Comparison of ENCODE assay signal across 24 mouse cellular contexts in genomic region chr11:98369337-98369736, GRCm38 (mm10). TPM values are rescaled to one million over a fixed set of nuclear protein-coding genes. Genes with fewer than 3 reads are reported as not detected.
DNase-seq lines count a peak whose midpoint lies in the region; ATAC-seq and TF ChIP-seq lines count a peak whose summit lies in the region.
"Had no signal": no experiment of that assay in that cellular context is flagged by ENCODE, and none has a peak within 500 bp of the region (broad histone marks: within the 10 kb centered on the region; RNA-seq: fewer than 3 reads in every experiment).

No protein-coding gene starts in this region.

- no peak overlapping the region for H3K4me2 ChIP-seq in heart, postnatal 0 days (ENCODE audit: low read depth, low read length)
- H3K4me2 ChIP-seq: embryonic facial prominence, embryonic 12.5 days; hindbrain, embryonic 12.5 days; limb, embryonic 15.5 days; midbrain, embryonic 13.5 days; neural tube, embryonic 13.5 days had no signal

- no peak for TF ChIP-seq POLR2A in brain, embryonic 14.5 days (IDR thresholded peaks at IDR 0.05; ENCODE audit: borderline replicate concordance, extremely low read depth, insufficient read depth, insufficient read length, poor library complexity, severe bottlenecking)

- TF ChIP-seq EP300 in heart, postnatal 0 days (IDR thresholded peaks at IDR 0.05; ENCODE audit: low read depth), result no peak

- no peaks in the 10 kb centered on the region for H3K9me3 ChIP-seq in heart, postnatal 0 days (replicated peaks; ENCODE audit: control insufficient read depth, low read length)
- H3K9me3 ChIP-seq: embryonic facial prominence, embryonic 12.5 days; hindbrain, embryonic 12.5 days; limb, embryonic 15.5 days; midbrain, embryonic 13.5 days; neural tube, embryonic 13.5 days had no signal

- no peak for TF ChIP-seq CTCF in heart, postnatal 0 days (IDR thresholded peaks at IDR 0.05; ENCODE audit: low read depth)
- no peak for TF ChIP-seq CTCF in brain, embryonic 14.5 days (IDR thresholded peaks at IDR 0.05; ENCODE audit: borderline replicate concordance, extremely low read depth, insufficient read depth, insufficient read length)

- H3K4me1 ChIP-seq in heart, postnatal 0 days (ENCODE audit: control insufficient read depth, insufficient read depth), result peaks cover 29% of the 10 kb centered on the region

- H3K36me3 ChIP-seq in heart, postnatal 0 days (replicated peaks; ENCODE audit: control insufficient read depth, insufficient read depth, low read length), result no peaks in the 10 kb centered on the region
- H3K36me3 ChIP-seq: hindbrain, embryonic 12.5 days; neural tube, embryonic 13.5 days had no signal

- H3K27ac ChIP-seq in heart, postnatal 0 days (ENCODE audit: low read depth), result no peak overlapping the region
- H3K27ac ChIP-seq: embryonic facial prominence, embryonic 12.5 days; hindbrain, embryonic 12.5 days; limb, embryonic 15.5 days; midbrain, embryonic 13.5 days; neural tube, embryonic 13.5 days had no signal

- H3K9ac ChIP-seq in heart, postnatal 0 days (replicated peaks; ENCODE audit: low read depth, low read length), result no peak overlapping the region
- H3K9ac ChIP-seq: embryonic facial prominence, embryonic 12.5 days; hindbrain, embryonic 12.5 days; limb, embryonic 15.5 days; midbrain, embryonic 13.5 days; neural tube, embryonic 13.5 days had no signal

- WGBS in heart, postnatal 0 days, result 55% methylated on average over 6 of the region's 6 CpGs

- H3K27me3 ChIP-seq in heart, postnatal 0 days (ENCODE audit: control insufficient read depth, insufficient read depth, low read length), result no peaks in the 10 kb centered on the region
- H3K27me3 ChIP-seq: embryonic facial prominence, embryonic 12.5 days; hindbrain, embryonic 12.5 days; limb, embryonic 15.5 days; midbrain, embryonic 13.5 days; neural tube, embryonic 13.5 days had no signal

- DNase-seq in cerebellum, adult 18-20 months, result peak; percentile 58 to 74
- DNase-seq in cerebellum, adult 11 months, result no peak
- peak; percentile 5 for DNase-seq in heart, postnatal 0 days (ENCODE audit: low spot score)
- DNase-seq in heart, postnatal 4 days, result no peak
- DNase-seq in brain, embryonic 14.5 days (ENCODE audit: low read depth), result peak; percentile 75
- DNase-seq in cerebellum, postnatal 36 days, result peak; percentile 58 to 66
- no peak for DNase-seq in kidney, postnatal 10 days
- DNase-seq in yolk sac, embryonic 10.5 days (ENCODE audit: low spot score), result no peak
- DNase-seq: adrenal gland, postnatal 10 days; gastrocnemius, postnatal 36 days; heart, postnatal 10 days; kidney, adult 8-10 months; kidney, postnatal 25 days; thymus, postnatal 36 days had no signal

- no peak for ATAC-seq in heart, postnatal 0 days (ENCODE audit: insufficient read depth, low read depth)
- ATAC-seq: activated CD4-positive, CD25-positive, alpha-beta regulatory T cell, adult 4 months; CD4-positive, CD25-positive, alpha-beta regulatory T cell, adult 4 months; lung, postnatal 0 days; midbrain, embryonic 13.5 days had no signal

- no peak overlapping the region for H3K4me3 ChIP-seq in heart, postnatal 0 days (ENCODE audit: low read depth, low read length)
- H3K4me3 ChIP-seq: embryonic facial prominence, embryonic 12.5 days; erythroblast, embryonic 14.5 days; hindbrain, embryonic 12.5 days; limb, embryonic 15.5 days; midbrain, embryonic 13.5 days; neural tube, embryonic 13.5 days had no signal

RNA-seq across cellular contexts. Expression of gene Stard3, which starts 11.2 kb away (rescaled TPM):
- 44.8 and 53.6 TPM in 2 replicates for total RNA-seq in heart, postnatal 0 days (2014; rRNA removed; ENCODE audit: low replicate concordance)
- 34.7 and 35.3 TPM in 2 replicates for polyA plus RNA-seq in heart, postnatal 0 days (2015; fragmentation: Nextera tagmentation; extraction: Ambion mirVana)
- 10 to 100 TPM; 21.3 to 21.8 TPM for total RNA-seq in heart, postnatal 4 days (2021)
- 66.1 and 124 TPM in 2 replicates for polyA plus RNA-seq in brain, embryonic 14.5 days (2012; rRNA removed)

RNA-seq across cellular contexts. Expression of gene Tcap, which starts 14.3 kb away (rescaled TPM):
- total RNA-seq in heart, postnatal 0 days (2014; rRNA removed; ENCODE audit: low replicate concordance), result 293 and 299 TPM in 2 replicates
- polyA plus RNA-seq in heart, postnatal 0 days (2015; fragmentation: Nextera tagmentation; extraction: Ambion mirVana), result 455 and 518 TPM in 2 replicates
- total RNA-seq in heart, postnatal 4 days (2021), result 100 to 1,000 TPM; 163 to 192 TPM
- polyA plus RNA-seq in brain, embryonic 14.5 days (2012; rRNA removed), result 0.38 and 0.48 TPM in 2 replicates
- polyA plus RNA-seq: activated CD4-positive, CD25-positive, alpha-beta regulatory T cell, adult 4 months; CD4-positive, CD25-positive, alpha-beta regulatory T cell, adult 4 months; erythroblast, embryonic 14.5 days had no signal

RNA-seq across cellular contexts. Expression of gene Pnmt, which starts 16.9 kb away (rescaled TPM):
- total RNA-seq in heart, postnatal 0 days (2014; rRNA removed; ENCODE audit: low replicate concordance), result 4.2 TPM in 1 of 2 replicates, not detected in the other
- polyA plus RNA-seq in heart, postnatal 0 days (2015; fragmentation: Nextera tagmentation; extraction: Ambion mirVana), result 0.26 TPM in 1 of 2 replicates, not detected in the other
- not detected for total RNA-seq in heart, postnatal 4 days (2021)
- polyA plus RNA-seq in brain, embryonic 14.5 days (2012; rRNA removed), result 0.88 and 1.6 TPM in 2 replicates
- polyA plus RNA-seq: activated CD4-positive, CD25-positive, alpha-beta regulatory T cell, adult 4 months; CD4-positive, CD25-positive, alpha-beta regulatory T cell, adult 4 months; erythroblast, embryonic 14.5 days; lung, postnatal 0 days; small intestine, adult 2 months had no signal

RNA-seq across cellular contexts. Expression of gene Ppp1r1b, which starts 21.1 kb away (rescaled TPM):
- total RNA-seq in heart, postnatal 0 days (2014; rRNA removed; ENCODE audit: low replicate concordance), result 16.3 and 18.6 TPM in 2 replicates
- 32.1 and 38.5 TPM in 2 replicates for polyA plus RNA-seq in heart, postnatal 0 days (2015; fragmentation: Nextera tagmentation; extraction: Ambion mirVana)
- 10 to 100 TPM; 19.1 to 21.2 TPM for total RNA-seq in heart, postnatal 4 days (2021)
- 6.9 and 18.2 TPM in 2 replicates for polyA plus RNA-seq in brain, embryonic 14.5 days (2012; rRNA removed)
- total RNA-seq: gastrocnemius, postnatal 36 days had no signal
- polyA plus RNA-seq: activated CD4-positive, CD25-positive, alpha-beta regulatory T cell, adult 4 months; CD4-positive, CD25-positive, alpha-beta regulatory T cell, adult 4 months had no signal

RNA-seq across cellular contexts. Expression of gene Pgap3, which starts 31.0 kb away (rescaled TPM):
- 35.7 and 46.0 TPM in 2 replicates for total RNA-seq in heart, postnatal 0 days (2014; rRNA removed; ENCODE audit: low replicate concordance)
- polyA plus RNA-seq in heart, postnatal 0 days (2015; fragmentation: Nextera tagmentation; extraction: Ambion mirVana), result 15.9 and 18.2 TPM in 2 replicates
- total RNA-seq in heart, postnatal 4 days (2021), result 10 to 100 TPM; 19.6 to 20.5 TPM
- 12.0 and 16.9 TPM in 2 replicates for polyA plus RNA-seq in brain, embryonic 14.5 days (2012; rRNA removed)

Comparison
In these comparisons a context has a peak if more than half of its experiments do, and no peak if none do; other contexts are left out.
1. DNase-seq: peak in cerebellum, adult 18-20 months (2 of 2), heart, postnatal 0 days (single experiment), brain, embryonic 14.5 days (single experiment) and cerebellum, postnatal 36 days (2 of 2); none in cerebellum, adult 11 months (single experiment), heart, postnatal 4 days (single experiment), kidney, postnatal 10 days (single experiment) and yolk sac, embryonic 10.5 days (single experiment).